Mouse (Mus musculus) heart, embryonic 12.5 days (tissue): ENCODE data around the gene Rai1. TPM values are rescaled to one million over a fixed set of nuclear protein-coding genes. Genes with fewer than 3 reads are reported as not detected.

Source experiments
- ATAC-seq: fragments of 200-750 bp; cut with Nextera tagmentation; 2 replicates; pipeline ENCODE4 v1.8.0; 2017; ENCODE audit warnings: moderate TSS enrichment, moderate library complexity; ENCODE audit not compliant: insufficient number of reproducible peaks, low FRiP score
- H3K27ac ChIP-seq: fragments of 300-500 bp; sonication (generic); 2 replicates; pipeline ENCODE4 v1.5.1; 2016; ENCODE audit warnings: mild to moderate bottlenecking, moderate library complexity; ENCODE audit not compliant: poor library complexity, severe bottlenecking
- H3K27me3 ChIP-seq: fragments of 300-500 bp; sonication (generic); replicated peaks from 2 replicates; pipeline ENCODE4 v1.6.1; 2016; ENCODE audit warnings: mild to moderate bottlenecking, moderate library complexity
- H3K36me3 ChIP-seq: fragments of 300-500 bp; sonication (generic); 2 replicates; pipeline ENCODE4 v1.6.1; 2016; ENCODE audit warnings: mild to moderate bottlenecking, moderate library complexity
- H3K4me1 ChIP-seq: fragments of 300-500 bp; sonication (generic); replicated peaks from 2 replicates; pipeline ENCODE4 v1.6.1; 2016; ENCODE audit warnings: mild to moderate bottlenecking
- H3K4me2 ChIP-seq: fragments of 300-500 bp; sonication (generic); 2 replicates; pipeline ENCODE4 v1.6.1; 2016; ENCODE audit warnings: mild to moderate bottlenecking, moderate library complexity
- H3K4me3 ChIP-seq: fragments of 300-500 bp; sonication (generic); 2 replicates; pipeline ENCODE4 v1.5.1; 2016; ENCODE audit warnings: mild to moderate bottlenecking
- H3K9ac ChIP-seq: fragments of 300-500 bp; sonication (generic); 2 replicates; pipeline ENCODE4 v1.6.1; 2016; ENCODE audit warnings: mild to moderate bottlenecking, moderate library complexity
- H3K9me3 ChIP-seq: fragments of 300-500 bp; sonication (generic); replicated peaks from 2 replicates; pipeline ENCODE4 v1.6.1; 2016; ENCODE audit warnings: mild to moderate bottlenecking, moderate library complexity
- WGBS: fragments of 180-500 bp; shearing (Covaris S2); methylation state at CpG from one replicate; pipeline ENCODE4 v1.1.7; 2016; 5-methylcytosine and 5-hydroxymethylcytosine counted together
- polyA plus RNA-seq: library from polyadenylated mRNA; unstranded; fragments of >200 nt; fragmentation: Nextera tagmentation; extraction: Ambion mirVana; gene quantifications from 2 replicates; pipeline ENCODE4 v1.2.1, GENCODE M21; 2016

Gene Rai1
- polyA plus RNA-seq, 1 experiment from 2014 or later = 22.2 TPM

- no peak overlapping the region for H3K4me3 ChIP-seq
- no peak for ATAC-seq
Measured at GRCm38 (mm10) chr11:60073121-60073520, 31.7 kb upstream of the Rai1 start.

GRCm38 (mm10) chr11:60073936-60074502, 30.8 kb upstream of the Rai1 start:
- ATAC-seq = no peak

More at GRCm38 (mm10) chr11:60073121-60073520, 31.7 kb upstream of the Rai1 start:
- H3K9me3 ChIP-seq = no peaks in the 10 kb centered on the region
- H3K36me3 ChIP-seq = no peaks in the 10 kb centered on the region
- no peak overlapping the region for H3K9ac ChIP-seq
- H3K4me1 ChIP-seq = 0 out of 2 replicates have a peak, but pooled peaks cover 7% of the 10 kb centered on the region
- H3K27me3 ChIP-seq = no peaks in the 10 kb centered on the region
- H3K27ac ChIP-seq = no peak overlapping the region
- H3K4me2 ChIP-seq = no peak overlapping the region

GRCm38 (mm10) chr11:60076183-60076582, 28.6 kb upstream of the Rai1 start:
- Histone ChIP-seq H3K9me3 (no peaks in the 10 kb centered on the region), H3K36me3 (no peaks in the 10 kb centered on the region), H3K27ac (no peak overlapping the region), H3K9ac (no peak overlapping the region), H3K4me1 (0 out of 2 replicates have a peak, but pooled peaks cover 7% of the 10 kb centered on the region), H3K4me3 (no peak overlapping the region), H3K27me3 (no peaks in the 10 kb centered on the region), H3K4me2 (no peak overlapping the region)
- 85% methylated on average over 3 of the region's 3 CpGs for WGBS
- ATAC-seq = no peak

More at GRCm38 (mm10) chr11:60073936-60074502, 30.8 kb upstream of the Rai1 start:
- Histone ChIP-seq H3K4me2 (no peak overlapping the region), H3K4me3 (no peak overlapping the region), H3K9ac (no peak overlapping the region), H3K27ac (no peak overlapping the region), H3K9me3 (no peaks in the 10 kb centered on the region), H3K36me3 (no peaks in the 10 kb centered on the region), H3K27me3 (no peaks in the 10 kb centered on the region), H3K4me1 (0 out of 2 replicates have a peak, but pooled peaks cover 7% of the 10 kb centered on the region)
- 54% methylated on average over 15 of the region's 15 CpGs for WGBS

- 0 out of 2 replicates have a peak, but pooled peaks cover 7% of the 10 kb centered on the region for H3K4me1 ChIP-seq
- H3K27me3 ChIP-seq = no peaks in the 10 kb centered on the region
- no peak overlapping the region for H3K4me2 ChIP-seq
- H3K36me3 ChIP-seq = no peaks in the 10 kb centered on the region
- H3K9me3 ChIP-seq = no peaks in the 10 kb centered on the region
- no peak overlapping the region for H3K4me3 ChIP-seq
- 13% methylated on average over 4 of the region's 4 CpGs for WGBS
- H3K27ac ChIP-seq = no peak overlapping the region
- no peak for ATAC-seq
- H3K9ac ChIP-seq = no peak overlapping the region
Measured at GRCm38 (mm10) chr11:60076790-60077189, 28.0 kb upstream of the Rai1 start.

GRCm38 (mm10) chr11:60084589-60084988, 20.2 kb upstream of the Rai1 start:
- H3K4me1 ChIP-seq = no peaks in the 10 kb centered on the region
- H3K27me3 ChIP-seq = no peaks in the 10 kb centered on the region
- ATAC-seq = no peak
- no peak overlapping the region for H3K4me2 ChIP-seq
- H3K27ac ChIP-seq = no peak overlapping the region
- H3K36me3 ChIP-seq = no peaks in the 10 kb centered on the region
- H3K4me3 ChIP-seq = no peak overlapping the region
- WGBS = 30% methylated on average over 2 of the region's 2 CpGs
- no peak overlapping the region for H3K9ac ChIP-seq
- no peaks in the 10 kb centered on the region for H3K9me3 ChIP-seq

GRCm38 (mm10) chr11:60086676-60087075, 18.1 kb upstream of the Rai1 start:
- ATAC-seq = no peak
- Histone ChIP-seq H3K27ac (no peak overlapping the region), H3K27me3 (no peaks in the 10 kb centered on the region), H3K4me3 (no peak overlapping the region), H3K36me3 (no peaks in the 10 kb centered on the region), H3K9ac (no peak overlapping the region), H3K4me1 (peaks cover 11% of the 10 kb centered on the region), H3K9me3 (no peaks in the 10 kb centered on the region), H3K4me2 (no peak overlapping the region)
- 74% methylated on average over 1 of the region's 1 CpGs for WGBS

- Histone ChIP-seq H3K27me3 (no peaks in the 10 kb centered on the region), H3K4me1 (peaks cover 32% of the 10 kb centered on the region), H3K27ac (no peak overlapping the region), H3K4me2 (no peak overlapping the region), H3K9ac (no peak overlapping the region), H3K4me3 (no peak overlapping the region), H3K36me3 (no peaks in the 10 kb centered on the region), H3K9me3 (no peaks in the 10 kb centered on the region)
- WGBS = 48% methylated on average over 4 of the region's 4 CpGs
- ATAC-seq = no peak
Measured at GRCm38 (mm10) chr11:60088947-60089346, 15.9 kb upstream of the Rai1 start.

- Histone ChIP-seq H3K27me3 (no peaks in the 10 kb centered on the region), H3K4me2 (no peak overlapping the region), H3K27ac (no peak overlapping the region), H3K9ac (no peak overlapping the region), H3K36me3 (no peaks in the 10 kb centered on the region), H3K4me3 (no peak overlapping the region), H3K9me3 (no peaks in the 10 kb centered on the region), H3K4me1 (peaks cover 51% of the 10 kb centered on the region)
- ATAC-seq = no peak
- 45% methylated on average over 5 of the region's 5 CpGs for WGBS
Measured at GRCm38 (mm10) chr11:60090696-60091421, 14.0 kb upstream of the Rai1 start.

- no peak for ATAC-seq
- no peaks in the 10 kb centered on the region for H3K36me3 ChIP-seq
- H3K4me2 ChIP-seq = no peak overlapping the region
- no peaks in the 10 kb centered on the region for H3K27me3 ChIP-seq
- H3K9ac ChIP-seq = no peak overlapping the region
- no peaks in the 10 kb centered on the region for H3K9me3 ChIP-seq
- H3K4me3 ChIP-seq = no peak overlapping the region
- peaks cover 54% of the 10 kb centered on the region for H3K4me1 ChIP-seq
- H3K27ac ChIP-seq = no peak overlapping the region
- WGBS = 71% methylated on average over 7 of the region's 7 CpGs
Measured at GRCm38 (mm10) chr11:60091422-60091761, 13.4 kb upstream of the Rai1 start.

- Histone ChIP-seq H3K9ac (0 out of 2 replicates have a peak overlapping the region, but pooled peaks have one; percentile 10), H3K4me1 (peaks cover 58% of the 10 kb centered on the region), H3K4me2 (no peak overlapping the region), H3K36me3 (no peaks in the 10 kb centered on the region), H3K27ac (no peak overlapping the region), H3K4me3 (no peak overlapping the region), H3K27me3 (no peaks in the 10 kb centered on the region), H3K9me3 (no peaks in the 10 kb centered on the region)
- no peak for ATAC-seq
Measured at GRCm38 (mm10) chr11:60093227-60093626, 11.6 kb upstream of the Rai1 start.

- Histone ChIP-seq H3K27ac (no peak overlapping the region), H3K9me3 (no peaks in the 10 kb centered on the region), H3K9ac (0 out of 2 replicates have a peak overlapping the region, but pooled peaks have one; percentile 13), H3K27me3 (no peaks in the 10 kb centered on the region), H3K4me1 (peaks cover 58% of the 10 kb centered on the region), H3K36me3 (no peaks in the 10 kb centered on the region), H3K4me3 (no peak overlapping the region), H3K4me2 (no peak overlapping the region)
- WGBS = 37% methylated on average over 7 of the region's 7 CpGs
- ATAC-seq = no peak
Measured at GRCm38 (mm10) chr11:60093984-60094587, 10.7 kb upstream of the Rai1 start.
